Mouse (Mus musculus) myocyte (in vitro differentiated cells): ENCODE results near the gene Shisa3.

Experiments
- CEBPB ChIP-seq: IDR thresholded peaks from 2 replicates; pipeline ENCODE4 v1.6.1; 2011; ENCODE audit warnings: mild to moderate bottlenecking, moderate library complexity; ENCODE audit not compliant: poor library complexity, insufficient read depth, severe bottlenecking
- E2F4 ChIP-seq: IDR thresholded peaks from one replicate; pipeline ENCODE4 v1.6.1; 2011; ENCODE audit warnings: mild to moderate bottlenecking, control low read depth, moderate library complexity; ENCODE audit not compliant: insufficient read depth
- MAX ChIP-seq: IDR thresholded peaks from one replicate; pipeline ENCODE4 v1.6.1; 2011; ENCODE audit warnings: low read depth, mild to moderate bottlenecking, control low read depth
- MYOG ChIP-seq, 3 experiments: IDR thresholded peaks; one replicate each; pipeline ENCODE4 v1.6.1; 2011; ENCODE audit warnings: control low read depth in 2 of 3, low read depth in 2 of 3, mild to moderate bottlenecking in 2 of 3; ENCODE audit not compliant: insufficient read length in 2 of 3, control insufficient read depth in 1 of 3, insufficient read depth in 1 of 3
- POLR2A ChIP-seq: IDR thresholded peaks from one replicate; pipeline ENCODE4 v1.6.1; 2011; ENCODE audit warnings: low read depth, mild to moderate bottlenecking, control low read depth, moderate library complexity; ENCODE audit not compliant: insufficient read length
- POLR2AphosphoS2 ChIP-seq: IDR thresholded peaks from one replicate; pipeline ENCODE4 v1.6.1; 2011; ENCODE audit warnings: low read depth, control low read depth; ENCODE audit not compliant: insufficient read length
- SRF ChIP-seq: IDR thresholded peaks from one replicate; pipeline ENCODE4 v1.6.1; 2011; ENCODE audit warnings: low read depth; ENCODE audit not compliant: control insufficient read depth, insufficient read length
- TCF12 ChIP-seq: IDR thresholded peaks from one replicate; pipeline ENCODE4 v1.6.1; 2011; ENCODE audit warnings: mild to moderate bottlenecking, control low read depth; ENCODE audit not compliant: poor library complexity, insufficient read depth, severe bottlenecking
- TCF3 ChIP-seq: IDR thresholded peaks from one replicate; pipeline ENCODE4 v1.6.1; 2011; ENCODE audit warnings: low read depth, control low read depth; ENCODE audit not compliant: insufficient read length
- USF1 ChIP-seq: IDR thresholded peaks from one replicate; pipeline ENCODE4 v1.6.1; 2011; ENCODE audit warnings: low read depth, mild to moderate bottlenecking, control low read depth, moderate library complexity

- TF ChIP-seq POLR2A (no peak), TCF3 (no peak), POLR2AphosphoS2 (no peak), CEBPB (no peak), SRF (no peak), MAX (no peak), USF1 (no peak), E2F4 (no peak), MYOG (IDR thresholded peaks at IDR 0.05; ENCODE audit: control insufficient read depth in 1 of 3, insufficient read depth in 1 of 3, insufficient read length in 2 of 3, low read depth in 2 of 3) (no peak), TCF12 (no peak)
Measured at GRCm38 (mm10) chr5:67629440-67629839, 21.8 kb downstream of the Shisa3 start.
